Mouse (Mus musculus): ENCODE measurements at regions not wholly inside any gene's neighbourhood (a gene's known extent, or its start where the extent isn't known, plus 50 kb on each side); places are given as distances from the start of the nearest gene placed in this dataset.

DNA sequence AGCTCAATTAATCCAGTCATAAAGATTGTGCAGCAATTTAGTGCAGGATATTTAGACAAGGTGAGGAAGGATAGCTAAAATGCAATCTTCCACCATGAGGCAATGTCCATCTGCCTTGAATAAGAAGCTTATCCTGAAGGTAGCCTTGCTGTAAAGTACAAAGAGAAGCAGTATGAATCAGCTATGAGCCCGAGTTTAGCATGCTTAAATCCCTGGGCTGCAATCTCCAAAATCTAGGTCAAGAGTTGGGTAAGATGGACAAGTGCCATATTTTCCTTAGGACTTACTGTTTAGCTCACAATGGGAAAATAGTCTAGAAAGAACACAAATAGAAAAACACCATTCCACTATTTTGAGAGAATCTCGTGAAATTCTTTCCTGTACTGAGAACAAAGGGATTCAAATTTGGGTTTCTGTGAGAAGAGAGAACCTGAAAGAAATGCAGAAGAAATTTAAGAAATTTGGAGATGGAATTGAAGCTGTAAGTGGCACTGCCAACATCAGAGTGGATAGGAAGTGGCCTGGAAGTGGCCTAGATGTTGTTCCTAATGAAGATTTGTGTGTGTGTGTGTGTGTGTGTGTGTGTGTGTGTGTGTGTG is 449.9 kb downstream of the Tns3 start:
- no peaks in the 10 kb centered on the region for H3K9me3 ChIP-seq (ENCODE audit: low read length)
- H3K4me3 ChIP-seq (replicated peaks; ENCODE audit: low read length): no peak overlapping the region
- H3K4me1 ChIP-seq (replicated peaks; ENCODE audit: low read depth, low read length): no peaks in the 10 kb centered on the region; the same call in 1 of the 2 replicates
- no peaks in the 10 kb centered on the region for H3K36me3 ChIP-seq (ENCODE audit: insufficient read depth, low read length)
- no peaks in the 10 kb centered on the region for H3K27me3 ChIP-seq (ENCODE audit: insufficient read depth, low read length)
- TF ChIP-seq CTCF (conservative IDR thresholded peaks at IDR 0.05; ENCODE audit: low read length): no peak
- TF ChIP-seq POU5F1 (IDR thresholded peaks at IDR 0.05; ENCODE audit: borderline replicate concordance, low read length): no peak
- TF ChIP-seq NANOG (IDR thresholded peaks at IDR 0.05; ENCODE audit: borderline replicate concordance, low read length): no peak

- Histone ChIP-seq H3K4me3 (replicated peaks; ENCODE audit: low read length) (no peak overlapping the region), H3K4me1 (replicated peaks; ENCODE audit: low read depth, low read length) (no peaks in the 10 kb centered on the region; the same call in 1 of the 2 replicates), H3K9me3 (ENCODE audit: low read length) (no peaks in the 10 kb centered on the region), H3K27me3 (ENCODE audit: insufficient read depth, low read length) (no peaks in the 10 kb centered on the region), H3K36me3 (ENCODE audit: insufficient read depth, low read length) (no peaks in the 10 kb centered on the region)
- TF ChIP-seq NANOG (IDR thresholded peaks at IDR 0.05; ENCODE audit: borderline replicate concordance, low read length) (no peak), POU5F1 (IDR thresholded peaks at IDR 0.05; ENCODE audit: borderline replicate concordance, low read length) (no peak), CTCF (conservative IDR thresholded peaks at IDR 0.05; ENCODE audit: low read length) (no peak)
These were observed 451.2 kb downstream of the Tns3 start for GRCm38 (mm10) chr11:8213130-8213529.

- no peak for TF ChIP-seq CTCF (conservative IDR thresholded peaks at IDR 0.05; ENCODE audit: low read length)
- no peak for TF ChIP-seq NANOG (IDR thresholded peaks at IDR 0.05; ENCODE audit: borderline replicate concordance, low read length)
- no peak for TF ChIP-seq POU5F1 (IDR thresholded peaks at IDR 0.05; ENCODE audit: borderline replicate concordance, low read length)
- H3K27me3 ChIP-seq (ENCODE audit: insufficient read depth, low read length): no peaks in the 10 kb centered on the region
- H3K36me3 ChIP-seq (ENCODE audit: insufficient read depth, low read length): no peaks in the 10 kb centered on the region
- H3K4me3 ChIP-seq (replicated peaks; ENCODE audit: low read length): no peak overlapping the region
- H3K4me1 ChIP-seq (replicated peaks; ENCODE audit: low read depth, low read length): no peaks in the 10 kb centered on the region; the same call in 1 of the 2 replicates
- H3K9me3 ChIP-seq (ENCODE audit: low read length): no peaks in the 10 kb centered on the region
These were observed 451.6 kb downstream of the Tns3 start for GRCm38 (mm10) chr11:8212714-8213113.

- TF ChIP-seq CTCF (conservative IDR thresholded peaks at IDR 0.05; ENCODE audit: low read length) (no peak), POU5F1 (IDR thresholded peaks at IDR 0.05; ENCODE audit: borderline replicate concordance, low read length) (no peak), NANOG (IDR thresholded peaks at IDR 0.05; ENCODE audit: borderline replicate concordance, low read length) (no peak)
- Histone ChIP-seq H3K36me3 (ENCODE audit: insufficient read depth, low read length) (no peaks in the 10 kb centered on the region), H3K4me3 (replicated peaks; ENCODE audit: low read length) (no peak overlapping the region), H3K4me1 (replicated peaks; ENCODE audit: low read depth, low read length) (no peaks in the 10 kb centered on the region; the same call in 1 of the 2 replicates), H3K27me3 (ENCODE audit: insufficient read depth, low read length) (no peaks in the 10 kb centered on the region), H3K9me3 (ENCODE audit: low read length) (no peaks in the 10 kb centered on the region)
These were observed 455.3 kb downstream of the Tns3 start for GRCm38 (mm10) chr11:8209041-8209440.

- no peaks in the 10 kb centered on the region for H3K9me3 ChIP-seq (ENCODE audit: low read length)
- no peaks in the 10 kb centered on the region for H3K36me3 ChIP-seq (ENCODE audit: insufficient read depth, low read length)
- H3K27me3 ChIP-seq (ENCODE audit: insufficient read depth, low read length): no peaks in the 10 kb centered on the region
- TF ChIP-seq NANOG (IDR thresholded peaks at IDR 0.05; ENCODE audit: borderline replicate concordance, low read length) (no peak), POU5F1 (IDR thresholded peaks at IDR 0.05; ENCODE audit: borderline replicate concordance, low read length) (no peak), CTCF (conservative IDR thresholded peaks at IDR 0.05; ENCODE audit: low read length) (no peak)
- H3K4me1 ChIP-seq (replicated peaks; ENCODE audit: low read depth, low read length): no peaks in the 10 kb centered on the region
- H3K4me3 ChIP-seq (replicated peaks; ENCODE audit: low read length): no peak overlapping the region
These were observed 465.0 kb downstream of the Tns3 start for GRCm38 (mm10) chr11:8199293-8199692.

All from E14TG2a.4 (cell line).